Mouse (Mus musculus) retina, postnatal 7 days (tissue): ENCODE measurements around the gene Cphx3.
"Not testable (repeated sequence)": the region's sequence is repeated elsewhere in the genome, so short reads cannot be mapped to it uniquely, and the experiment has no call there.

Experiments used
- DNase-seq: peaks from one replicate; pipeline ENCODE4 v3.0.0-alpha.2; 2012; ENCODE audit warnings: low read depth, low spot score

Gene Cphx3

GRCm38 (mm10) chr14:26173955-26174354, 91.9 kb downstream of the Cphx3 start:
- DNase-seq, result not testable (repeated sequence)

GRCm38 (mm10) chr14:26175028-26175427, 92.9 kb downstream of the Cphx3 start:
- not testable (repeated sequence) for DNase-seq

DNA sequence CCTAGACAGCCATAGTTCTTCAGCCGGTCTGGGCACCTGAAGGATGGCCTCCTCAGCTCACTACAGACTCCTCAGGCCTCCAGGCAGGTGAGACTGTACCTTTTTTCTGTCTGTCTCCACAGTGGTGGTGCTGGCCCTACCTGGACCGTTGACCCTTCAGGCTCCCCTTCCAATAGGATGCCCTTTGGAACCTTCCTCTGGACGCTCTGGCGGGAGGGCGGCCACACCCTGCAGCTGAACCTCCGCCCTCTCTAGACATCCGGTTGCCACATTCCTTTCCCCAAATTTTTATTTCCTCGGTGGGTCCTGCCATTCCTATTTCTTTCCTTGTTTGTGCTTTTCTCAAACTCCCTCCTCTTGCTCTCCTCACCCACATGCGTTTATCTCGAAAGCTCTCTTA, 99.6 kb downstream of the Cphx3 start:
- DNase-seq, result not testable (repeated sequence)

GRCm38 (mm10) chr14:26182380-26182779, 100.3 kb downstream of the Cphx3 start, which contains the start of gene Plac9b:
Plac9b (minus strand) TSS chr14:26182480.
- not testable (repeated sequence) for DNase-seq

DNA sequence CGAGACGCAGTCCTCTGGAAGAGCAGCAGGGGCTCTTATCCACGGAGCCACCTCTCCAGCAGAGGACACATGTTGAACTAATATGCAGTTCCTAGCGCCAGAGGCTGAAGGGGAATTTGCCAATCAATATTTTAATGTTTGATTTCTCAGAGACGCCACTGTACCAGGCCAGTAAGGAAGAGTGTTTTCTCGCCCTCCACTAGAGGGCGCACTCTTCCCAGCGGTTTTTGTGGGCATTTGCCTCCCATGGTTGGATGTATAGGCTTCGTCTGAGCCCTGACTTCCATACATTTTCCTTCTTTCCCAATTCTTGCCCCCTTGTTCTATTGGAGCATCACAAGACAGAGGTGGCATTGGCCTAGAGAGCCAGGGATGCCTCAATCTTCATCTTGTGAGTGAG, 104.5 kb downstream of the Cphx3 start:
- DNase-seq, result not testable (repeated sequence)

DNA sequence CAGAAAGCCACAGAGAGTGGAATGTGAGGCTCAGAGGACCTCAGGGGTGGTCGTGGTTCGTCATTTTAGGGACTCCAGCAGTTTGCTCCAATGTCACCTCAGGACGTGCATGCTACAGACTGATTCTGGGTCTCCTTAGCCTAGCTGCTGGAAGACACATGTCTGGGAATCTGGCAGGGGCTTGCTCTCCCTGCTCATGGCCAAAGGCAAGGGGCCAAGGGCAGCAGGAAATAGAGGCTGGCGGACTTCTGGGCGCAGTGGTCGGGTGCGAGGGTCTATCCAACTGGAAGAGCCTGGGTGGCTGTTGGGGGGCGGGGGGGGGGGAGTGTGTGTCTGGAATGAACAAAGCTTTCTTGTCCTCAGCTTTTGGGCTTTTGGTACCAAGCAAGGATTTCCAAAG, 106.3 kb downstream of the Cphx3 start:
- DNase-seq, result not testable (repeated sequence)

DNA sequence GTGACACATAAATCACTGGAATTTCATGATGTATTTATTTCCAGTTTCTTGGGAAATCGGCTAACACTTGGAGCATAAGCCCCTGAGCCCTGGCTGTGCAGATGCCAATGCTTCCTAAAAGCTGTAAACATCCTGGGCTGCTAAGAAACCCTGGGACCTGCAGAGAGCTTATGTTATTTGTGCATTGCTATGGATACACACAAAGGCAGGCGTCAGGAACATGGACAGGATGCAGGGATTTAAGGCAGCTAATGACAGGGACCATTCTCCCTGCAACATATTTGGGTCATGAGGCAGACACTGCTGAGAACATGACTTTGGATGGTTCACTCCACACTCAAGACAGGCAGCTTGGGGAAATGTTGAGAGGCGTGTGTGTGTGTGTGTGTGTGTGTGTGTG, 115.8 kb downstream of the Cphx3 start:
- DNase-seq, result not testable (repeated sequence)

DNA sequence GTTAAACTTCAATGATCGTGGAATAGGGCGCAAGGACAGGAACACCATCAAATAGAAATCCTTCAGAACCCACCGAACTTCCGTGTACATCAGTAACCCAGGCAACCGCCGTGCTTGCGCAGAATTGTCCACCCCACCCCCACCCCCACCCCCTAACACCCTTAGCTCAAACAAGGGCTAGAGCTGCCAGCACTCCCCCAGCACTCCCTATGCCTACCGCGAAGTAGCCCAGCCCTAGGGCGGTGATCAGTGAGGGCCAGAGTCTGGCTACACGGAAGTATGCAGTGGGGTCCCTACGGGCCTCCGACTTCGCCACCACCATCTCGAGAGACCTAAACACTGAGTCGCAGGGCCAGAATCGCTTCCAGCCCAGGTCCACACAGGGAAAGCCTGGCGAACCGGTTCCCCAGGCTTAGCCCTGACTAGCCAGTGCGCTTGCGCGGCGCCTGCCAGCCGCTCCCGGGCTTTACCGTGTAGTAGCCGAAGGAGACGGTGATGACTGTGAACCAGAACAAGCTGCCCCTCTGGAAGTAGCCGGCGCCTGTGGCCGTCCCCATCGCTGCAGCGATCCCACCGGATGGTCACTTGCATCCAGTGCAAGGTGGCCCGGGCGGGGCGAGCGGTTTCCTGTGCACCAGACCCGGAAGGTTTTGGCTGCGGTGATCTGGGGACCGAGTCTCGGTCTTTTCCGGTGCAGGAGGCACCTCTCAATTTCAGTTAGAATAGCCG, 124.3 kb downstream of the Cphx3 start:
- DNase-seq, result not testable (repeated sequence)

GRCm38 (mm10) chr14:26206926-26207247, 124.8 kb downstream of the Cphx3 start, which contains the start of gene Tmem254b:
Tmem254b (minus strand) TSS chr14:26207041.
- not testable (repeated sequence) for DNase-seq

GRCm38 (mm10) chr14:26216233-26217000, 134.3 kb downstream of the Cphx3 start:
- DNase-seq, result not testable (repeated sequence)

- not testable (repeated sequence) for DNase-seq
These were observed 155.1 kb downstream of the Cphx3 start for GRCm38 (mm10) chr14:26237183-26237582.

- DNase-seq, result not testable (repeated sequence)
These were observed 175.9 kb downstream of the Cphx3 start, which contains the start of gene Duxbl3 for GRCm38 (mm10) chr14:26257756-26258617. Duxbl3 (plus strand) TSS chr14:26257962.

GRCm38 (mm10) chr14:26258729-26259128, 176.6 kb downstream of the Cphx3 start:
- DNase-seq, result not testable (repeated sequence)
